Mouse (Mus musculus) lung, postnatal 0 days (tissue): ENCODE measurements around the gene Eddm3b. TPM values are rescaled to one million over a fixed set of nuclear protein-coding genes. Genes with fewer than 3 reads are reported as not detected.

ENCODE experiments used
- ATAC-seq: fragments of 200-750 bp; cut with Nextera tagmentation; 2 replicates; pipeline ENCODE4 v1.8.0; 2017; ENCODE audit warnings: moderate library complexity
- DNase-seq: peaks from one replicate; pipeline ENCODE4 v3.0.0-alpha.2; 2016; ENCODE audit warnings: low spot score
- H3K27ac ChIP-seq: fragments of 300-500 bp; sonication (generic); 2 replicates; pipeline ENCODE4 v1.5.1; 2014; ENCODE audit warnings: antibody characterized with exemption, mild to moderate bottlenecking, low read length, mixed read lengths
- H3K27me3 ChIP-seq: fragments of 300-500 bp; sonication (generic); replicated peaks from 2 replicates; pipeline ENCODE4 v1.6.1; 2014; ENCODE audit warnings: low read length, mixed read lengths; ENCODE audit not compliant: insufficient read depth
- H3K36me3 ChIP-seq: fragments of 300-500 bp; sonication (generic); 2 replicates; pipeline ENCODE4 v1.6.1; 2014; ENCODE audit warnings: low read length, mixed read lengths; ENCODE audit not compliant: insufficient read depth
- H3K4me1 ChIP-seq: fragments of 300-500 bp; sonication (generic); 2 replicates; pipeline ENCODE4 v1.6.1; 2014; ENCODE audit warnings: antibody characterized with exemption, low read depth, low read length, mixed read lengths; ENCODE audit not compliant: insufficient read depth
- H3K4me2 ChIP-seq: fragments of 300-500 bp; sonication (generic); replicated peaks from 2 replicates; pipeline ENCODE4 v1.6.1; 2014; ENCODE audit warnings: low read depth, mild to moderate bottlenecking, low read length, moderate library complexity, mixed read lengths
- H3K4me3 ChIP-seq: fragments of 300-500 bp; sonication (generic); 2 replicates; pipeline ENCODE4 v1.5.1; 2014; ENCODE audit warnings: low read depth, low read length
- H3K9ac ChIP-seq: fragments of 300-500 bp; sonication (generic); replicated peaks from 2 replicates; pipeline ENCODE4 v1.6.1; 2014; ENCODE audit warnings: low read depth, mild to moderate bottlenecking
- H3K9me3 ChIP-seq: fragments of 300-500 bp; sonication (generic); 2 replicates; pipeline ENCODE4 v1.6.1; 2016; ENCODE audit warnings: low read length, mixed read lengths
- CTCF ChIP-seq: IDR thresholded peaks from 2 replicates; pipeline ENCODE4 v1.5.1; 2016; ENCODE audit warnings: antibody characterized with exemption, mild to moderate bottlenecking
- EP300 ChIP-seq: IDR thresholded peaks from 2 replicates; pipeline ENCODE4 v1.6.1; 2016; ENCODE audit warnings: antibody characterized with exemption, mild to moderate bottlenecking, control low read depth
- WGBS: fragments of 180-500 bp; shearing (Covaris S2); extraction: QIAGEN DNeasy Blood & Tissue Kit; methylation state at CpG from one replicate; pipeline ENCODE4 v1.1.7; 2014; 5-methylcytosine and 5-hydroxymethylcytosine counted together
- polyA plus RNA-seq: library from polyadenylated mRNA; unstranded; fragments of >200 nt; fragmentation: Nextera tagmentation; extraction: Ambion mirVana; gene quantifications from 2 replicates; pipeline ENCODE4 v1.2.1, GENCODE M21; 2015

The Eddm3b gene
- polyA plus RNA-seq, 1 experiment from 2014 or later: 0.08 TPM

- TF ChIP-seq EP300: no peak
- no peak for TF ChIP-seq CTCF
- ATAC-seq (no peak), DNase-seq (no peak)
- H3K9me3 ChIP-seq: no peaks in the 10 kb centered on the region
- H3K27me3 ChIP-seq: no peaks in the 10 kb centered on the region
- no peak within 1 kb of the TSS for H3K27ac ChIP-seq
- H3K36me3 ChIP-seq: no peaks in the 10 kb centered on the region
- H3K9ac ChIP-seq: no peak within 1 kb of the TSS
- no peak within 1 kb of the TSS for H3K4me3 ChIP-seq
- 68% methylated on average over 2 of the region's 2 CpGs for WGBS
- H3K4me2 ChIP-seq: no peak within 1 kb of the TSS
- no peaks in the 10 kb centered on the region for H3K4me1 ChIP-seq
Measured at GRCm38 (mm10) chr14:51146685-51147084, 32.5 kb downstream of the Eddm3b start, which contains the start of gene Rnase1. Gene Rnase1, minus strand, starts transcription at chr14:51146785.

- DNase-seq (no peak), ATAC-seq (no peak)
- Histone ChIP-seq H3K27me3 (no peaks in the 10 kb centered on the region), H3K36me3 (no peaks in the 10 kb centered on the region), H3K4me3 (no peak overlapping the region), H3K27ac (no peak overlapping the region), H3K4me1 (no peaks in the 10 kb centered on the region), H3K9ac (no peak overlapping the region), H3K9me3 (no peaks in the 10 kb centered on the region), H3K4me2 (no peak overlapping the region)
- WGBS: 58% methylated on average over 3 of the region's 3 CpGs
- TF ChIP-seq CTCF: no peak
- TF ChIP-seq EP300: no peak
Measured at GRCm38 (mm10) chr14:51148006-51148405, 33.8 kb downstream of the Eddm3b start.

GRCm38 (mm10) chr14:51149164-51149563, 34.9 kb downstream of the Eddm3b start:
- no peaks in the 10 kb centered on the region for H3K4me1 ChIP-seq
- no peak overlapping the region for H3K4me3 ChIP-seq
- H3K36me3 ChIP-seq: no peaks in the 10 kb centered on the region
- no peak overlapping the region for H3K9ac ChIP-seq
- no peaks in the 10 kb centered on the region for H3K9me3 ChIP-seq
- no peak for DNase-seq
- H3K4me2 ChIP-seq: no peak overlapping the region
- H3K27ac ChIP-seq: no peak overlapping the region
- ATAC-seq: no peak
- TF ChIP-seq EP300 (no peak), CTCF (no peak)
- WGBS: 38% methylated on average over 5 of the region's 5 CpGs
- H3K27me3 ChIP-seq: no peaks in the 10 kb centered on the region

GRCm38 (mm10) chr14:51150206-51150831, 36.1 kb downstream of the Eddm3b start:
- H3K4me1 ChIP-seq: no peaks in the 10 kb centered on the region
- WGBS: 89% methylated on average over 3 of the region's 3 CpGs

GRCm38 (mm10) chr14:51152249-51152870, 38.1 kb downstream of the Eddm3b start:
- WGBS: 34% methylated on average over 5 of the region's 5 CpGs
- Histone ChIP-seq H3K9me3 (no peaks in the 10 kb centered on the region), H3K36me3 (no peaks in the 10 kb centered on the region), H3K27ac (no peak overlapping the region), H3K4me3 (no peak overlapping the region), H3K9ac (no peak overlapping the region), H3K4me1 (no peaks in the 10 kb centered on the region), H3K4me2 (no peak overlapping the region), H3K27me3 (no peaks in the 10 kb centered on the region)
- no peak for DNase-seq
- ATAC-seq: no peak
- no peak for TF ChIP-seq EP300
- no peak for TF ChIP-seq CTCF

More at GRCm38 (mm10) chr14:51150206-51150831, 36.1 kb downstream of the Eddm3b start:
- H3K4me2 ChIP-seq: no peak overlapping the region
- DNase-seq: no peak
- H3K36me3 ChIP-seq: no peaks in the 10 kb centered on the region
- H3K9me3 ChIP-seq: no peaks in the 10 kb centered on the region
- no peak overlapping the region for H3K4me3 ChIP-seq
- H3K27me3 ChIP-seq: no peaks in the 10 kb centered on the region
- H3K27ac ChIP-seq: no peak overlapping the region
- no peak for ATAC-seq
- no peak for TF ChIP-seq CTCF
- H3K9ac ChIP-seq: no peak overlapping the region

GRCm38 (mm10) chr14:51156056-51156735, 42.0 kb downstream of the Eddm3b start:
- H3K27ac ChIP-seq: no peak overlapping the region
- H3K4me1 ChIP-seq: no peaks in the 10 kb centered on the region
- H3K36me3 ChIP-seq: no peaks in the 10 kb centered on the region
- no peaks in the 10 kb centered on the region for H3K27me3 ChIP-seq
- H3K9me3 ChIP-seq: no peaks in the 10 kb centered on the region
- no peak overlapping the region for H3K9ac ChIP-seq
- no peak overlapping the region for H3K4me2 ChIP-seq
- TF ChIP-seq CTCF (no peak), EP300 (no peak)
- no peak overlapping the region for H3K4me3 ChIP-seq
- whole genome bisulfite sequencing: 73% methylated on average over 5 of the region's 5 CpGs
- no peak for DNase-seq
- no peak for ATAC-seq
